In the genomic region with DNA sequence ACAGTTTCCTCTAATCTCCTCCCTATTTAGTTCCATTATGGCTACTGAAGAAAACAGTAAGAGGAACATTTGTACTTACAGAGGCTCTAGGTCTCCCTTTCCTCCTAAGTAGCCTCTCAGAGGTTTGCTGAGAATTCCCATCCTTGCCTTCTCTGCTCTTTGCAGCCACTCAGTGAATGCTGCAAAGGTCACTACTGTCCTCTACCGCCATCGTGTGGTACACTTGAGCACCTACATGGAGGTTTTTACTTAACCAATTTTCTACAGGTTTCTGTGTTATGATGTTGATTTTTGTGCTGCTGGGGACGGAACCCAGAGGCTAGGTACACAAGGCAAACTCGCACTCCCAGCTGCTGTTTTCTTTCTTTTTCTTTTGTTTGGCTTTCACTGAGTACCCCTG, we compare ENCODE assay signal across 8 mouse cellular contexts. TPM values are rescaled to one million over a fixed set of nuclear protein-coding genes. Genes with fewer than 3 reads are reported as not detected.
DNase-seq lines count a peak whose midpoint lies in the region; ATAC-seq lines count a peak whose summit lies in the region.

No protein-coding gene starts in this region.

- peak; percentile 66 for DNase-seq in gastrocnemius, adult 18-20 months (ENCODE audit: low spot score)
- DNase-seq in gastrocnemius, postnatal 36 days = no peak
- DNase-seq in CD4-positive, CD25-positive, alpha-beta regulatory T cell, adult 2 months (ENCODE audit: low read depth, low spot score) = peak; percentile 83
- peak; percentile 83 for DNase-seq in brain, adult 2 months (ENCODE audit: low read depth, low spot score)
- DNase-seq in kidney, postnatal 36 days = peak; percentile 55 to 76
- DNase-seq in lung, postnatal 36 days = peak; percentile 73
- peak; percentile 43 to 59 for DNase-seq in spleen, postnatal 36 days (ENCODE audit: low spot score in 2 of 2)

- peak; percentile 85 for ATAC-seq in erythroblast, adult 5-6 weeks (replicated peaks; ENCODE audit: low FRiP score, poor library complexity, severe bottlenecking)

- intact Hi-C loops in gastrocnemius, postnatal 36 days (cut with DNase I) = loop anchor here (2.0 to 5.0 kb wide), 2 partner anchors 107 to 201 kb away; no protein-coding TSS in a partner anchor

RNA-seq across cellular contexts. Expression of a gene that starts 2.0 kb away (rescaled TPM):
- total RNA-seq in gastrocnemius, adult 18-20 months (2021) = 1,000 to 10,000 TPM; 1,835 to 2,031 TPM
- 1,000 to 10,000 TPM; 1,297 to 1,662 TPM for total RNA-seq in gastrocnemius, postnatal 36 days (2021)
- total RNA-seq in erythroblast, adult 5-6 weeks (2015; ENCODE audit: low replicate concordance) = not detected in 2 replicates
- total RNA-seq in erythroblast, adult 5-6 weeks (2017; ENCODE audit: low replicate concordance) = 0.60 and 1.4 TPM in 2 replicates

RNA-seq across cellular contexts. Expression of a gene that starts 29.0 kb away (rescaled TPM):
- total RNA-seq in gastrocnemius, adult 18-20 months (2021) = 1 to 10 TPM; 8.3 to 9.0 TPM
- 1 to 10 TPM; 8.0 to 8.5 TPM for total RNA-seq in gastrocnemius, postnatal 36 days (2021)
- 1.3 and 2.3 TPM in 2 replicates for total RNA-seq in erythroblast, adult 5-6 weeks (2015; ENCODE audit: low replicate concordance)
- total RNA-seq in erythroblast, adult 5-6 weeks (2017; ENCODE audit: low replicate concordance) = 2.2 and 4.0 TPM in 2 replicates

RNA-seq across cellular contexts. Expression of a gene that starts 29.6 kb away (rescaled TPM):
- 1 to 10 TPM; 1.6 to 1.7 TPM for total RNA-seq in gastrocnemius, adult 18-20 months (2021)
- 1 to 10 TPM; 1.4 to 1.7 TPM for total RNA-seq in gastrocnemius, postnatal 36 days (2021)
- 1.7 and 3.3 TPM in 2 replicates for total RNA-seq in erythroblast, adult 5-6 weeks (2015; ENCODE audit: low replicate concordance)
- total RNA-seq in erythroblast, adult 5-6 weeks (2017; ENCODE audit: low replicate concordance) = 1.8 and 2.7 TPM in 2 replicates

RNA-seq across cellular contexts. Expression of a gene that starts 38.4 kb away (rescaled TPM):
- 1 to 10 TPM; 5.5 to 7.0 TPM for total RNA-seq in gastrocnemius, adult 18-20 months (2021)
- total RNA-seq in gastrocnemius, postnatal 36 days (2021) = 1 to 10 TPM; 5.3 to 6.1 TPM
- total RNA-seq in erythroblast, adult 5-6 weeks (2015; ENCODE audit: low replicate concordance) = 0.96 and 2.9 TPM in 2 replicates
- 0.84 TPM in 1 of 2 replicates, not detected in the other for total RNA-seq in erythroblast, adult 5-6 weeks (2017; ENCODE audit: low replicate concordance)

RNA-seq across cellular contexts. Expression of a gene that starts 54.0 kb away (rescaled TPM):
- total RNA-seq in gastrocnemius, adult 18-20 months (2021) = under 1 TPM in 1 of 2 experiments, not detected in 1; 0.26 TPM
- not detected for total RNA-seq in gastrocnemius, postnatal 36 days (2021)
- total RNA-seq in erythroblast, adult 5-6 weeks (2015; ENCODE audit: low replicate concordance) = 3.5 and 7.7 TPM in 2 replicates
- 7.4 and 21.2 TPM in 2 replicates for total RNA-seq in erythroblast, adult 5-6 weeks (2017; ENCODE audit: low replicate concordance)

Comparison
In these comparisons a context has a peak if more than half of its experiments do, and no peak if none do; other contexts are left out.
1. DNase-seq: peak in gastrocnemius, adult 18-20 months (single experiment), CD4-positive, CD25-positive, alpha-beta regulatory T cell, adult 2 months (single experiment), brain, adult 2 months (single experiment), kidney, postnatal 36 days (2 of 2), lung, postnatal 36 days (single experiment) and spleen, postnatal 36 days (2 of 2); none in gastrocnemius, postnatal 36 days (0 of 2).
2. RNA of a gene that starts 2.0 kb away (total RNA-seq): 1,835 to 2,031 TPM in gastrocnemius, adult 18-20 months and 1,297 to 1,662 TPM in gastrocnemius, postnatal 36 days; 0.60 to 1.4 TPM in erythroblast, adult 5-6 weeks; every median in the first group is over 100 times any median in the second.